Mouse (Mus musculus) heart, adult 11 months (tissue): Measurements from ENCODE around the gene Scamp3.
"Not testable (repeated sequence)": the region's sequence is repeated elsewhere in the genome, so short reads cannot be mapped to it uniquely, and the experiment has no call there.

Experiments used
- DNase-seq: peaks from one replicate; pipeline ENCODE4 v3.0.0; 2022

The Scamp3 gene

DNA sequence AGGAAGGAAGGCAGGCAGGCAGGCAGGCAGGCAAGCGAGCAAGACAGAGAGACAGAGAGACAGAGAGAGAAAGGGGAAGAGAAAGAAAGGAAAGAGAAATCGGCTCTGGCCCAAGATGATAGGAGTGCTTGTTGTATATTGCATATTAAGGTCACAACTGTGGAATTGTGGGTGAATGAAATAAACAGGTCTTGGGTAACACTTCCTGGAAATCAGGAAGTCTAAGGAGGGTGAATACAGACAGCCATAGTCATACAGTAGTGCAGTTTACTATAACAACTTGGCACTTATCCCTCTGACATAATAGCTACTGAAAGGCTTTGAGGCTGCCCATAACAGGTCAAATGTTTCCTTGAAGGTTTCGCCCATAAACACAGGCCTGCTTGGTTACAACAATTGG is 22.6 kb downstream of the Scamp3 start:
- no peak for DNase-seq

GRCm38 (mm10) chr3:89202253-89203141 is 25.2 kb downstream of the Scamp3 start, which contains the start of gene Gba:
Gba (plus strand) TSS chr3:89202928.
- peak; percentile 97 for DNase-seq

- DNase-seq = no peak
These were observed 25.9 kb downstream of the Scamp3 start for GRCm38 (mm10) chr3:89203142-89203514.

GRCm38 (mm10) chr3:89206079-89206478 is 28.8 kb downstream of the Scamp3 start:
- peak; percentile 90 for DNase-seq

- DNase-seq = no peak
These were observed 29.4 kb downstream of the Scamp3 start for GRCm38 (mm10) chr3:89206695-89207094.

DNA sequence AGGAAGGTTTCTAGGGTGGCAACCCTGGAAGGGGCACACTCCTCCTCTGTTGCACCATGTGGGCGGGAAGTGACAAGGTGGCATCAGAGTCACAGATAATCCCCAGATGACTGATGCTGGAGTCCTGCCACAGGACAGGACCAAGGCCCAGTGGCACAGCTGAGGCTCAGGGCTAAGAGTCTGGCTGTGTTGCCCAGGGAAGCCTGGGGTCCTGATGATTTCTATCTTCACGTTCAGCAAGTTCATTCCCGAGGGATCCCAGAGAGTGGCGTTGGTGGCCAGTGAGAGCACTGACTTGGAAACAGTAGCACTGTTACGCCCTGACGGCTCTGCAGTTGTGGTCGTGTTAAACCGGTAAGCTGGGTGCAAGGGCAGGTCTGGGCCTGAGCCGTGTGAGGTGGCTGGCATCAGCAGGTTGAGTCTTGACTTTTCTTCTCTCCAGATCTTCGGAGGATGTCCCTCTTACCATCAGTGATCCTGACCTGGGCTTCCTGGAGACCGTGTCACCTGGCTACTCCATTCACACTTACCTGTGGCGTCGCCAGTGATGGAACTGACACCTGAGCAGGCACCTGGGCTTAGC is 30.9 kb downstream of the Scamp3 start:
- peak; percentile 88 for DNase-seq

GRCm38 (mm10) chr3:89208736-89209135 is 31.5 kb downstream of the Scamp3 start:
- DNase-seq = peak; percentile 84

GRCm38 (mm10) chr3:89209731-89210130 is 32.5 kb downstream of the Scamp3 start:
- peak; percentile 91 for DNase-seq

DNA sequence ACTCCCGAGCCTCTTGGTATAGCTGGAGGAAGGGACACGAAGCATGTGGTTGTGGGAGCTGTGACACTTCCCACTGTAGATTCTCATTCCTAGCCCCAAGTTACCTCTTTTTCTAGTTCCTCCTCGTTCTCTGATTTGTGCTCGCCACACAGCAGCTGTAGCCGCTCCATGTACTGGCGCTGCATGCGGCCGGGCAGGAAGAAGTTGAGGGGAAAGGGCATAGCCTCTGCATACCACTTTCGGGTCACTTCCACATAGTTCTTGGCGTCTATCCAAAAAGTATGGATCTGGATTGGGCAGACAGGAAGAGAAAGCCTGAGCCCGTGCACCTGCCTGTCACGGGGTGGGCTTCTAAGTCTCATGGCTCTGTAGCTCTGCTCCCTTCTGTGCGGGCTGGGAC is 32.9 kb downstream of the Scamp3 start:
- DNase-seq = peak; percentile 95

GRCm38 (mm10) chr3:89210731-89211130 is 33.5 kb downstream of the Scamp3 start:
- DNase-seq = peak; percentile 96

GRCm38 (mm10) chr3:89213803-89214530 is 36.7 kb downstream of the Scamp3 start:
- DNase-seq = peak; percentile 100

GRCm38 (mm10) chr3:89214681-89215411 is 37.6 kb downstream of the Scamp3 start, which contains the start of gene Thbs3:
Thbs3 (plus strand) TSS chr3:89215180.
- DNase-seq = peak; percentile 95

DNA sequence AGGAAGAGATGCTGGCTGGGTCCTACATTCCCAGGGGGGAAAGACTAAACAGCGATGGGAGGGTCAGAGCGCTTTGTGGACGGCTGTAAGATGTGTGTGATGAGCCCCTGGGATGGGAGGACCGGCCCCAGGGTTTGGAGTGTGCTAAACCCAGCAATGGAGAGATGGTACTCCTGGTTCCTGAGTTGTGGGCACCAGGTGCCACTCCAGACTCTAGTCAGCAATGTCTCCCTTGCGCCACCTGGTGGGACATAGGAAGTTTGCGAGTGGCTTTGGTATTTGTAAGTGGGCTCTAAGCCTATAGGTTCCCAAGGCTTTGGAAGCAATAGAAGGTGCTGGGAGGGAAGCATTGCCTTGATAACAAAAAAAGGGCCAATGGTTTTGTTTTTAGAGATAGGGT is 38.6 kb downstream of the Scamp3 start:
- DNase-seq = peak; percentile 98

- DNase-seq = not testable (repeated sequence)
These were observed 39.1 kb downstream of the Scamp3 start for GRCm38 (mm10) chr3:89216407-89216806.

GRCm38 (mm10) chr3:89218271-89218670 is 41.0 kb downstream of the Scamp3 start:
- DNase-seq = no peak

DNA sequence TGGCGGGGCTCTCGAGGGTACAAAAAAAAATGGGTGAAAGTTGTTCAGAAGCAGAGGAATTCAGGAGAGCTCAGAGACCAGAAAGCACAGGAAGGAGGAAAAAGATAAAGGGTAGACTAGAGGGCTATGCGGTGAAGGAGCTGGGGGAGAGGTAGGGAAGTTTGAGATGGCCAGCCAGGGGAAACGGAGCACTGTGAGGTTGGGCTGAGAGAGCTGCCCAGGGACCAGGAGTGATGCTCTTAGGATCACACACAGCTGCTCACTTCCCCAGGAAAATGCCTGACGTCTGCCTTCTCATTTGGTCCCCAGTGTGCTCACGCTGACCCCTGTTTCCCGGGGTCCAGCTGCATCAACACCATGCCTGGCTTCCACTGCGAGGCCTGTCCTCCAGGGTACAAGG is 42.3 kb downstream of the Scamp3 start:
- no peak for DNase-seq

GRCm38 (mm10) chr3:89221167-89221566 is 43.9 kb downstream of the Scamp3 start:
- DNase-seq = no peak

- no peak for DNase-seq
These were observed 47.5 kb downstream of the Scamp3 start for GRCm38 (mm10) chr3:89224796-89225195.

DNA sequence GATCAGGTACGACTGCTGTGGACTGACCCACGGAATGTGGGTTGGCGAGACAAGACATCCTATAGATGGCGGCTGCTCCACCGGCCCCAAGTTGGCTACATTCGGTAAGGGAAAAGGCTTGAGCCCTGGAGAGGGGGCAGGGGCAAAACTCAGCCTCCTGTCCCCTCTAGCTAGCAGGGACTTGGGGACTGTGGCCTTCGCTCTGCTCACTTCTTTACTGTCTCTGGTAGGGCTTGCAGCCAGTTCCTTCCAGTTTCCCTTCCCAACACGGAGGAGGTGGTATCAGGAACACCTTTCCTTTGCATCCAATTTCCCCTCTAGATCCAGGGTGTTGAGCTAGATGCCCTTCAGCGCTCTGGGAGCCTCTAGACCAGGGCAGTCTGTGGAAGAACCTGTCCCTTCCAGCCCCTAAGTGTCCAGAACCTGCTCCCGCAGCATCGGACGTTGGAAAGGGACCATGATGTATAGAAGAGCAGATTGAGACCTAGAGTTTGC is 48.1 kb downstream of the Scamp3 start:
- DNase-seq = no peak

DNA sequence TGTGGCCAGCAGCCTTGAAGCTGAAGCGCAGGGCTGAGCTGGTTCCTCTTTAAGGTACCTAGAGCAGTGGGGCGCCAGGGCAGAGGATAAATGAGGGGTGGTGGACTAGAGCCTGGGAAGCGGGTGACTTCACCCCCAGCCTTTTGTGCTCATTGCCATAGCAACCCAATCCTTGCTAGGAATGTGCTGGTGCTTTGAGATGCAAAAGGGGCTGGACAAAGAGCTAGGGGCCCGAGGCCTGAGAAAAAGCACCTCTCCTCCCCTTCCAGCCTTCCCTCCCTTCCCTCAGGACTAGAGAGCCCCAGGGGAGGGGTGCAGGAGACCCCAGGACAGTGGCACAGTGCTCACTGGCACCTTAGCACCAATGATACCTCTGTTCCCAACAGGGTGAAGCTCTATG is 48.6 kb downstream of the Scamp3 start:
- no peak for DNase-seq

GRCm38 (mm10) chr3:89226361-89226760 is 49.1 kb downstream of the Scamp3 start:
- no peak for DNase-seq

DNA sequence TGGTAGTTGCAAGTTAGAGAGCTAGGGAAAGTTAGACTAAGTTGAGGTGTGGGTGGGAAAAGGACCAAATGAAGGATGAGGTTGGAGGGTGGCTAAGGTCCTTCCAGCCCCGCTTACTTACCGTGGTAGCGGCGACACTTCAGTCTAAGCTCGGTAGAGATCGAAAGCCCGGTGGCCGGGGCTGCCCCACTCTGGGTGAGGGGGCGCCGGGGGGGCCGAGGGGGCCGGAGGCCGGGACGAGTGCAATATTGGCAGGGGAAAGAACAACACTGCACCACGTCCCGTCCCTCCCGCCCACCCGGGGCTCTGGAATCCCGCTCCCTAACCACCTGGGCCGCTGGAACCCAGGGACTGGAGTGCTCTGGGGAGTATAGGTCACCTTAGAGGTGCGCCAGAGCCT is 49.6 kb downstream of the Scamp3 start, which contains the start of gene Mtx1:
TSS of gene Mtx1 (minus strand) at position 189 of the 400 bp plus-strand sequence.
- no peak for DNase-seq
